Mouse (Mus musculus) olfactory bulb, adult 2 months (tissue): ENCODE results near the gene Gas6. TPM values are rescaled to one million over a fixed set of nuclear protein-coding genes. Genes with fewer than 3 reads are reported as not detected.

Experiments used
- H3K27ac ChIP-seq: fragments of 200-500 bp; 2 replicates; pipeline ENCODE4 v1.5.1; 2012; ENCODE audit warnings: low read depth, low read length; ENCODE audit not compliant: insufficient read depth
- H3K4me1 ChIP-seq: fragments of 200-500 bp; 2 replicates; pipeline ENCODE4 v1.6.1; 2012; ENCODE audit warnings: low read length; ENCODE audit not compliant: control insufficient read depth, insufficient read depth
- H3K4me3 ChIP-seq: fragments of 200-500 bp; 2 replicates; pipeline ENCODE4 v1.5.1; 2012; ENCODE audit warnings: mild to moderate bottlenecking, low read depth, low read length, moderate library complexity; ENCODE audit not compliant: insufficient read depth
- CTCF ChIP-seq: fragments of 200-500 bp; IDR thresholded peaks from 2 replicates; pipeline ENCODE4 v1.5.1; 2012; ENCODE audit warnings: low read depth, mild to moderate bottlenecking, low read length, moderate library complexity; ENCODE audit not compliant: insufficient read depth
- POLR2A ChIP-seq: fragments of 200-500 bp; IDR thresholded peaks from 2 replicates; pipeline ENCODE4 v1.6.1; 2012; ENCODE audit warnings: mild to moderate bottlenecking, low read depth, low read length, moderate library complexity; ENCODE audit not compliant: insufficient read depth
- WGBS: fragments of 180-500 bp; shearing (Covaris S2); methylation state at CpG from one replicate; pipeline ENCODE4 v1.1.7; 2018; 5-methylcytosine and 5-hydroxymethylcytosine counted together
- polyA plus RNA-seq: library from polyadenylated mRNA; stranded (reverse); fragments of >200 nt; gene quantifications from 2 replicates; pipeline ENCODE4 v1.2.4, GENCODE M21; 2012; ENCODE audit warnings: low replicate concordance; ENCODE audit not compliant: missing spikeins, insufficient read depth, insufficient read length

Gene Gas6
- polyA plus RNA-seq, 1 experiment: not detected

GRCm38 (mm10) chr8:13475892-13476291 is 18.4 kb downstream of the Gas6 start:
- Histone ChIP-seq H3K4me3 (no peak overlapping the region), H3K27ac (no peak overlapping the region), H3K4me1 (no peaks in the 10 kb centered on the region)
- WGBS: 47% methylated on average over 9 of the region's 9 CpGs
- TF ChIP-seq CTCF (no peak), POLR2A (no peak)

- H3K27ac ChIP-seq: no peak overlapping the region
- TF ChIP-seq POLR2A (no peak), CTCF (no peak)
- no peak overlapping the region for H3K4me3 ChIP-seq
- 79% methylated on average over 7 of the region's 7 CpGs for WGBS
- no peaks in the 10 kb centered on the region for H3K4me1 ChIP-seq
Measured at GRCm38 (mm10) chr8:13472284-13472683, 22.0 kb downstream of the Gas6 start.

GRCm38 (mm10) chr8:13471484-13471883 is 22.8 kb downstream of the Gas6 start:
- H3K4me1 ChIP-seq: no peaks in the 10 kb centered on the region
- no peak overlapping the region for H3K27ac ChIP-seq
- 92% methylated on average over 11 of the region's 11 CpGs for WGBS
- TF ChIP-seq CTCF (no peak), POLR2A (no peak)
- H3K4me3 ChIP-seq: no peak overlapping the region

- WGBS: 82% methylated on average over 9 of the region's 9 CpGs
- TF ChIP-seq POLR2A (no peak), CTCF (no peak)
- H3K4me1 ChIP-seq: no peaks in the 10 kb centered on the region
- no peak overlapping the region for H3K4me3 ChIP-seq
- no peak overlapping the region for H3K27ac ChIP-seq
Measured at GRCm38 (mm10) chr8:13468737-13469136, 25.6 kb downstream of the Gas6 start.

GRCm38 (mm10) chr8:13466989-13467388 is 27.3 kb downstream of the Gas6 start:
- WGBS: 63% methylated on average over 5 of the region's 5 CpGs
- Histone ChIP-seq H3K27ac (no peak overlapping the region), H3K4me1 (no peaks in the 10 kb centered on the region), H3K4me3 (no peak overlapping the region)
- TF ChIP-seq CTCF (peak; percentile 35; the same call in 1 of the 2 replicates), POLR2A (no peak)

- no peak for TF ChIP-seq CTCF
- no peak for TF ChIP-seq POLR2A
- Histone ChIP-seq H3K4me3 (no peak overlapping the region), H3K4me1 (no peaks in the 10 kb centered on the region), H3K27ac (no peak overlapping the region)
- WGBS: 69% methylated on average over 7 of the region's 7 CpGs
Measured at GRCm38 (mm10) chr8:13465324-13465723, 29.0 kb downstream of the Gas6 start.

- Histone ChIP-seq H3K4me3 (no peak overlapping the region), H3K4me1 (no peaks in the 10 kb centered on the region), H3K27ac (no peak overlapping the region)
- TF ChIP-seq POLR2A (no peak), CTCF (no peak)
- WGBS: 50% methylated on average over 10 of the region's 10 CpGs
Measured at GRCm38 (mm10) chr8:13462392-13462791, 31.9 kb downstream of the Gas6 start.

GRCm38 (mm10) chr8:13461843-13462242 is 32.4 kb downstream of the Gas6 start:
- H3K27ac ChIP-seq: no peak overlapping the region
- TF ChIP-seq POLR2A: no peak
- peak; percentile 59 for TF ChIP-seq CTCF
- WGBS: 40% methylated on average over 4 of the region's 4 CpGs
- no peak overlapping the region for H3K4me3 ChIP-seq
- no peaks in the 10 kb centered on the region for H3K4me1 ChIP-seq

- 80% methylated on average over 17 of the region's 17 CpGs for WGBS
- Histone ChIP-seq H3K4me1 (no peaks in the 10 kb centered on the region), H3K27ac (no peak overlapping the region), H3K4me3 (no peak overlapping the region)
- no peak for TF ChIP-seq CTCF
- no peak for TF ChIP-seq POLR2A
Measured at GRCm38 (mm10) chr8:13461085-13461765, 33.1 kb downstream of the Gas6 start.

- no peak overlapping the region for H3K4me3 ChIP-seq
- 75% methylated on average over 4 of the region's 4 CpGs for WGBS
- H3K4me1 ChIP-seq: peaks cover 6% of the 10 kb centered on the region; the same call in 1 of the 2 replicates
- H3K27ac ChIP-seq: no peak overlapping the region
- TF ChIP-seq POLR2A: no peak
Measured at GRCm38 (mm10) chr8:13459431-13459830, 34.9 kb downstream of the Gas6 start.
